Mouse (Mus musculus) liver, embryonic 14.5 days (tissue): ENCODE measurements around the gene Lrwd1. TPM values are rescaled to one million over a fixed set of nuclear protein-coding genes. Genes with fewer than 3 reads are reported as not detected.

ENCODE experiments used
- ATAC-seq: fragments of 200-750 bp; cut with Nextera tagmentation; 2 replicates; pipeline ENCODE4 v1.8.0; 2017; ENCODE audit warnings: moderate number of reproducible peaks, mild to moderate bottlenecking, moderate library complexity; ENCODE audit not compliant: insufficient read depth
- DNase-seq, 3 experiments: peaks; one replicate each; pipeline ENCODE4 v3.0.0-alpha.2; 2012 to 2013; ENCODE audit warnings: low read depth in 3 of 3, low spot score in 3 of 3
- H3K27ac ChIP-seq: fragments of 300-500 bp; sonication (generic); 2 replicates; pipeline ENCODE4 v1.5.1; 2014; ENCODE audit warnings: moderate library complexity, mild to moderate bottlenecking, control low read depth, inconsistent platforms
- H3K27me3 ChIP-seq: fragments of 300-500 bp; sonication (generic); 2 replicates; pipeline ENCODE4 v1.6.1; 2014; ENCODE audit warnings: mild to moderate bottlenecking, low read length, moderate library complexity; ENCODE audit not compliant: control insufficient read depth, insufficient read depth
- H3K36me3 ChIP-seq: fragments of 300-500 bp; sonication (generic); replicated peaks from 2 replicates; pipeline ENCODE4 v1.6.1; 2014; ENCODE audit warnings: low read depth; ENCODE audit not compliant: control insufficient read depth, insufficient read depth
- H3K4me1 ChIP-seq, 2 experiments: fragments of 200-500 bp in 1 of 2; fragments of 300-500 bp in 1 of 2; sonication (generic) in 1 of 2; replicated peaks; 2 replicates each; pipeline ENCODE4 v1.6.1; 2012 to 2014; ENCODE audit warnings: antibody characterized with exemption in 1 of 2, inconsistent platforms in 1 of 2, low read length in 1 of 2; ENCODE audit not compliant: control insufficient read depth in 2 of 2, insufficient read depth in 2 of 2
- H3K4me2 ChIP-seq: fragments of 300-500 bp; sonication (generic); 2 replicates; pipeline ENCODE4 v1.6.1; 2014; ENCODE audit warnings: low read depth, mild to moderate bottlenecking, control low read depth, moderate library complexity
- H3K4me3 ChIP-seq, 2 experiments: fragments of 200-500 bp in 1 of 2; fragments of 300-500 bp in 1 of 2; sonication (generic) in 1 of 2; 2 replicates each; pipeline ENCODE4 v1.5.1; 2012 to 2014; ENCODE audit warnings: low read depth in 2 of 2, low read length in 2 of 2, mild to moderate bottlenecking in 2 of 2, control low read depth in 1 of 2, inconsistent platforms in 1 of 2, moderate library complexity in 1 of 2; ENCODE audit not compliant: insufficient read depth in 1 of 2
- H3K9ac ChIP-seq: fragments of 300-500 bp; sonication (generic); replicated peaks from 2 replicates; pipeline ENCODE4 v1.6.1; 2014; ENCODE audit warnings: mild to moderate bottlenecking, control low read depth, moderate library complexity
- H3K9me3 ChIP-seq: fragments of 300-500 bp; sonication (generic); 2 replicates; pipeline ENCODE4 v1.6.1; 2016; ENCODE audit warnings: low read length, mixed read lengths; ENCODE audit not compliant: control insufficient read depth
- CTCF ChIP-seq: IDR thresholded peaks from 2 replicates; pipeline ENCODE4 v1.5.1; 2016; ENCODE audit warnings: antibody characterized with exemption, low read depth, control low read depth
- EP300 ChIP-seq: IDR thresholded peaks from 2 replicates; pipeline ENCODE4 v1.6.1; 2016; ENCODE audit warnings: antibody characterized with exemption, low read depth
- WGBS: fragments of 180-500 bp; shearing (Covaris S2); extraction: QIAGEN DNeasy Blood & Tissue Kit; methylation state at CpG from one replicate; pipeline ENCODE4 v1.1.7; 2014; ENCODE audit not compliant: insufficient replicate concordance; 5-methylcytosine and 5-hydroxymethylcytosine counted together
- polyA plus RNA-seq, 2 experiments: library from polyadenylated mRNA; depleted of rRNA in 1 of 2; stranded (reverse) in 1 of 2; unstranded in 1 of 2; fragments of >200 nt; fragmentation: Nextera tagmentation in 1 of 2; extraction: Ambion mirVana in 1 of 2; gene quantifications; 2 replicates each; pipeline versions ENCODE4 v1.2.1 to v1.2.3; 2012 to 2014

Gene Lrwd1
- polyA plus RNA-seq, 2 experiments, result 34.1 to 45.2 TPM

- Histone ChIP-seq H3K4me3 (peak overlapping the region; percentile 46 to 48), H3K27me3 (peaks cover 10% of the 10 kb centered on the region), H3K27ac (no peak overlapping the region), H3K9me3 (no peaks in the 10 kb centered on the region), H3K36me3 (no peaks in the 10 kb centered on the region), H3K4me2 (peak overlapping the region; percentile 81), H3K4me1 (peaks cover 0 to 10% of the 10 kb centered on the region in 2 experiments; a peak in 2 of 4 replicates), H3K9ac (no peak overlapping the region)
- WGBS, result 4% methylated on average over 23 of the region's 23 CpGs
- DNase-seq, result no peak
- TF ChIP-seq CTCF (no peak), EP300 (no peak)
- ATAC-seq, result peak; percentile 21
These were observed 51.6 kb downstream of the Lrwd1 start for GRCm38 (mm10) chr5:136084144-136084881.

DNA sequence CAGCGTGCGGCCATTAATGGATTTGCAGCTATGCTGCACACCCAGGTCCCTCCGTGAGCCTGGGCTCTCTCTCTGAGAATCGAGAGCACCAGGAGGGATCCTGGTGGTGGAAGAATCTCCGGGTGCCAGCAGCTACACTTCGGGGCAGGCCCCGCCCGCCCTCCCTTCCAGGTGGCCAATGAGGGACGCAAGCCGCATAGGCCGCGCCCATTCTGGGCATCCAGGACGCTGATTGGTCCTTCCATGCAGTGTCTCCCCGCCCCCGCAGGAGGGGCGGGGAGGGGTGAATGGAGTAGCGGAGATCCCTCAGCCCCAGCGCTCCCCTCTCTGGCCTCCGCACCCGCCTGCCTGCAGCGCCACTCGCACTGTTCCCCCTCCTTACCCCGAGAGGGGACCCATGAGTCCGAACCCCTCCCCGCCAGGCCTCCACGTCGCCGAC is 52.2 kb downstream of the Lrwd1 start, which contains the start of gene Rasa4:
Gene Rasa4, plus strand, starts transcription at position 248 of the 439 bp plus-strand sequence.
- TF ChIP-seq EP300, result no peak
- no peak for TF ChIP-seq CTCF
- DNase-seq (peak; percentile 84 to 87 (median 84)), ATAC-seq (peak; percentile 98)
- Histone ChIP-seq H3K4me2 (peak within 1 kb of the TSS; percentile 81), H3K4me1 (peaks cover 0 to 10% of the 10 kb centered on the region in 2 experiments; a peak in 2 of 4 replicates), H3K27me3 (peaks cover 10% of the 10 kb centered on the region), H3K36me3 (no peaks in the 10 kb centered on the region), H3K4me3 (peak within 1 kb of the TSS; percentile 46 to 48), H3K9ac (no peak within 1 kb of the TSS), H3K27ac (no peak within 1 kb of the TSS), H3K9me3 (no peaks in the 10 kb centered on the region)
- WGBS, result 0% methylated on average over 28 of the region's 28 CpGs

DNA sequence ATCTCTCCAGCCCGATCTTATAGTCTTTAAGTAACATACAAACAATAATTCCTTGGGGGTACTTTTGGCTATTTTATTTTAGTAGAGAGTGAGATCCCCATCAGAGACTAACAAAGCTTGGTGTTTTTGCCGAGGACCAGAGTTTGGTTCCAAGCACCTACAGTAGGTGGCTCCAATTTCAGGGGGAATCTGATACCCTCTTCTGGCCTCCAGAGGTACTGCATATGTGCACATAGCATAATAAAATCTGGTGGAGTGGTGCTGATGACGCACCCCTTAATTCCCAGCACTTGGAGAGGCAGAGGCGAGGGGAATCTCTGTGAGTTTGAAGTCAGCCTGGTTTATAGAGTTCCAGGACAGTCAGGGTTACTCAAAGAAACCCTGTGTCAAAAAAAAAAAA is 53.5 kb downstream of the Lrwd1 start:
- 59% methylated on average over 4 of the region's 4 CpGs for WGBS
- H3K36me3 ChIP-seq, result no peaks in the 10 kb centered on the region
- no peak for TF ChIP-seq EP300
- peak; percentile 43 for TF ChIP-seq CTCF

GRCm38 (mm10) chr5:136078136-136078535 is 57.7 kb downstream of the Lrwd1 start:
- H3K4me3 ChIP-seq, result no peak overlapping the region
- H3K9me3 ChIP-seq, result no peaks in the 10 kb centered on the region
- no peak for TF ChIP-seq EP300
- no peak overlapping the region for H3K27ac ChIP-seq
- H3K36me3 ChIP-seq, result no peaks in the 10 kb centered on the region
- no peaks in the 10 kb centered on the region; a peak in 1 of 4 replicates for H3K4me1 ChIP-seq
- no peak for ATAC-seq
- no peaks in the 10 kb centered on the region for H3K27me3 ChIP-seq
- 69% methylated on average over 5 of the region's 5 CpGs for WGBS
- H3K9ac ChIP-seq, result no peak overlapping the region
- no peak for DNase-seq
- H3K4me2 ChIP-seq, result no peak overlapping the region

More for the DNA sequence above, 53.5 kb downstream of the Lrwd1 start:
- H3K27me3 ChIP-seq, result peaks cover 10% of the 10 kb centered on the region
- no peak overlapping the region for H3K9ac ChIP-seq
- DNase-seq (no peak), ATAC-seq (no peak)
- H3K9me3 ChIP-seq, result no peaks in the 10 kb centered on the region
- no peak overlapping the region for H3K4me2 ChIP-seq
- no peak overlapping the region for H3K4me3 ChIP-seq
- no peak overlapping the region for H3K27ac ChIP-seq
- H3K4me1 ChIP-seq, result peaks cover 0 to 10% of the 10 kb centered on the region in 2 experiments; a peak in 2 of 4 replicates

DNA sequence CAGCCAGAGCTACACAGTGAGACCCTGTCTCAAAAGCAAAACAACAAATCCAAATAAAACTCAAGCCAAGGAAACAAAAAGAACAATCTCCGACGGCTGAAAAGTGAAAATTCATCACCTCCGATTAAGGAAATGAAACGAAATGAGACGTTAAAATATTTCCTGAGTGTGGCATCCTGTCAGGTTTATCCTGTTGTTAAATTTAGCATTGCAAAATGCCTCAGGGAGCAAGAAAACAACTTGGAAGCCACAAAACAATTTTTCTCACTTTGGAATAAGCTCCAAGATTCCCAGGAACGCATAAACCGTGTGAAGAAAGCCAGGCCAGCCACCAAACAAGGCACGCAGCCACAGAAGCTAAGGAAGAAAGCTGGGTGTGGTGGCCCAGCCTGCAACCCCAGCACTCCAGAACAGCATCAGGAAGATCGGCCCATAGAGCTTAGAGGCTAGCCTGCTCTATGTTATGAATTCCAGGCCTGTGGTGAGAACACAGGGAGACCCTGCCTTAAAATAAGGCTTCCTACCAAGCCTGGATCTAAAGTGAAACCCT is 58.8 kb downstream of the Lrwd1 start:
- Histone ChIP-seq H3K4me3 (no peak overlapping the region), H3K9ac (no peak overlapping the region), H3K36me3 (no peaks in the 10 kb centered on the region), H3K4me1 (no peaks in the 10 kb centered on the region), H3K27ac (no peak overlapping the region), H3K4me2 (no peak overlapping the region), H3K27me3 (no peaks in the 10 kb centered on the region), H3K9me3 (no peaks in the 10 kb centered on the region)
- 53% methylated on average over 9 of the region's 9 CpGs for WGBS
- no peak for ATAC-seq
- TF ChIP-seq CTCF, result no peak
- no peak for TF ChIP-seq EP300
- DNase-seq, result no peak
